Mouse (Mus musculus): Measurements from ENCODE around the gene Dcun1d1. TPM values are rescaled to one million over a fixed set of nuclear protein-coding genes. Genes with fewer than 3 reads are reported as not detected.

Dcun1d1 gene
- 98.8 and 114 TPM in 2 replicates for polyA plus RNA-seq (2015; fragmentation: Nextera tagmentation; extraction: Ambion mirVana)

DNA sequence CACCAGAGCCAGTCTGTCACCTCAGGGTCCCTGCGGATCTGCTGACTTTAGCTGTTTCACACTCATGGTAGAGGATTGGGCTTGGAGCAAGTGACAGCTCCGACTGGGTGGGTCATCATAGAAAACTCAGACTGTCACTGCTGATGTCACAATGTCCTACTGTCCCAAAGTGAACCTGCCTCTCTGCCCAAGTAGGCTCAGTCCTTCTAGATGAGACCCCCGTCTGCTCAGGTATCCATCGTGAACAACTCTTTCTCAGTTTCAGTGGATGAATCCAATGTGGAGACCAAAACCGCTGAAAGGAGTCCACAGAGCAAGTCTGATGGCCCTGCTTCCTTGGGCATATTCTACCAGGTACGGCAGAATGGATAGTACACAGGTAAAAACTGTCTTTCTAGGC, at the start of gene Dcun1d1:
TSS of gene Dcun1d1 (minus strand) at position 101 of the 400 bp plus-strand sequence.
- WGBS: 94% methylated on average over 6 of the region's 6 CpGs
- no peaks in the 10 kb centered on the region for H3K9me3 ChIP-seq
- H3K36me3 ChIP-seq: no peaks in the 10 kb centered on the region
- ATAC-seq (ENCODE audit: low read depth): no peak
- no peak within 1 kb of the TSS for H3K27ac ChIP-seq (replicated peaks)
- H3K4me3 ChIP-seq: no peak within 1 kb of the TSS
- no peak within 1 kb of the TSS for H3K9ac ChIP-seq
- peaks cover 13% of the 10 kb centered on the region for H3K4me1 ChIP-seq (replicated peaks)
- no peak within 1 kb of the TSS for H3K4me2 ChIP-seq
- no peaks in the 10 kb centered on the region for H3K27me3 ChIP-seq

DNA sequence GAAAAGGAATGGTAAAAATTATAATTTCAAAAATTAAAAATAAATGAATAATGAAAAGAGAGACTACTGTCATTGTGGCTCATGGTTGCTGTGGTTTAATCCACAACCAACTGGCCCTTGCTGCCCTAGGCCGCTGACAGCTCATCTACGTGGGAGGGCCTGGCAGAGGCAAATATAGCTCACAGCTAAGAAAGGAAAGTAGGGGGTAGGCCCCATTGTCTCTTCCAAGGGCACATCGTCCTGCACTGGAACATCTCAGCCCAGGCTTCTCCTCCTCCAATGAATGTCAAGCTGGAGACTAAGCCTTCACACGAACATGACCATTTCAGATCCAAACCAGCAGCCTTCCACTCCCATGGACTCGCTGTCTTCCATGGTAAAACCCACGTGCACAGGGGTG, 49.0 kb upstream of the Dcun1d1 start:
- no peaks in the 10 kb centered on the region for H3K27me3 ChIP-seq
- H3K9me3 ChIP-seq: no peaks in the 10 kb centered on the region
- WGBS: 91% methylated on average over 6 of the region's 6 CpGs
- no peaks in the 10 kb centered on the region for H3K4me1 ChIP-seq (replicated peaks)
- no peak overlapping the region for H3K4me3 ChIP-seq
- H3K27ac ChIP-seq (replicated peaks): no peak overlapping the region
- peaks cover 85% of the 10 kb centered on the region for H3K36me3 ChIP-seq
- no peak overlapping the region for H3K4me2 ChIP-seq
- no peak for ATAC-seq (ENCODE audit: low read depth)
- no peak overlapping the region for H3K9ac ChIP-seq

DNA sequence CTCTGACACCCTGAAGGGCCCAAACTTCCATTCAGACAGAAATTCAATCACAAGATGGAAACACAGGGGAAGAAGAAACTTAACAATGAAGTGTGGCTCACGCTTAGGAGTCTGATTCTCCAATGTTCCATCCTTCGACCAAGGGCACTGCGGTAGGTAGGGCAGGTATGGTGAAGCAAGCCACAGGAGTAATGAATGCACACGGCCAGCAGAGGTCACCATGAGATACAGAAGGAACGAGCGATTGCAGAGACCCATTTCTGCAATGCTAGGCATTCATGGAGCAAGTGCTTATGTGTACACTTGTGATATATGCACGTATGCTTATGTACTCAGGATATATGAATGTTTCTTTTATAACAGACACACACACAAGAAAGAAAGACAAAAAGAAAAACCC, 36.3 kb upstream of the Dcun1d1 start:
- 80% methylated on average over 7 of the region's 7 CpGs for WGBS
- H3K4me1 ChIP-seq (replicated peaks): no peaks in the 10 kb centered on the region
- ATAC-seq (ENCODE audit: low read depth): no peak
- H3K4me3 ChIP-seq: no peak overlapping the region
- H3K4me2 ChIP-seq: no peak overlapping the region
- peaks cover 85% of the 10 kb centered on the region for H3K36me3 ChIP-seq
- H3K9me3 ChIP-seq: no peaks in the 10 kb centered on the region
- H3K27me3 ChIP-seq: no peaks in the 10 kb centered on the region
- H3K9ac ChIP-seq: no peak overlapping the region
- H3K27ac ChIP-seq (replicated peaks): no peak overlapping the region

DNA sequence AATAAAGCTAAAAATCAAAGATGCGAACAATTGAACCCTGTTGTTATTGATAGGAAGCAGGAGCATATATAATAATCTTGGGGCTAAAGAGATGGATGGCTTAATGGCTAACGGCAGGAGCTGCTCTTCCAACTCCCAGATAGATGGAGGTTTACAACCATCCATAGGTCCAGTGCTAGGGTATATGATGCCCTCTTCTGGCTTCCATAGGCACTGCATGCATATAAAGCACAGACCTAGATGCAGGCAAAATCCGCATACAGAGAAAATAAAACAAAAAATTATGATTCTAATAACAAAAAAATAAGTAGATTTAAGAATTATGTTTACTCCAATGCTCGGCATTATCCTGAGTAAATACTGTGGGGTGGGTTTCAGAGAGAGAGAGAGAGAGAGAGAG, 35.7 kb upstream of the Dcun1d1 start:
- WGBS: 78% methylated on average over 4 of the region's 4 CpGs

DNA sequence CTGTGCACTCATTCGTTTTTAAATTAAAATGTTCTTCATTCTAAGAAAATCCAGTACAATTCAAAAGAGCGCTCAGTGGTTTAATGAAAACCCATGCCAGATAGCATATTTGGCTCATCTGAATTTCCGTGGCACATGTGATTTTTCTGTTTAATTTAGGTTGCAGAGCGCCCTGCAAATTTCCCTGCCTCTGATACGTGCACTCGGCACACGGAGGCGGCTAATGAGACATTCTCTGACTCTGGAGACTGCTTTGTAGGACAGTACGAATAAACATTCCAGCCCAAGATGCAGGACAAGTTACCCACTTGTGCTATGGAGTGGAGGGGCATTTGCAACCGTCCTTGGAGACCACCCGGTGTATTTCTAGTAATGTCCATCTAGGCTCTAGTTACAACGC, 33.9 kb upstream of the Dcun1d1 start:
- WGBS: 94% methylated on average over 12 of the region's 12 CpGs
- peaks cover 85% of the 10 kb centered on the region for H3K36me3 ChIP-seq
- H3K4me2 ChIP-seq: no peak overlapping the region
- H3K4me3 ChIP-seq: no peak overlapping the region
- no peak overlapping the region for H3K27ac ChIP-seq (replicated peaks)
- H3K4me1 ChIP-seq (replicated peaks): no peaks in the 10 kb centered on the region
- no peaks in the 10 kb centered on the region for H3K27me3 ChIP-seq
- no peak overlapping the region for H3K9ac ChIP-seq
- no peak for ATAC-seq (ENCODE audit: low read depth)
- no peaks in the 10 kb centered on the region for H3K9me3 ChIP-seq

More for the DNA sequence above, 35.7 kb upstream of the Dcun1d1 start:
- Histone ChIP-seq H3K27me3 (no peaks in the 10 kb centered on the region), H3K4me3 (no peak overlapping the region), H3K9ac (no peak overlapping the region), H3K9me3 (no peaks in the 10 kb centered on the region), H3K4me2 (no peak overlapping the region), H3K4me1 (replicated peaks) (no peaks in the 10 kb centered on the region), H3K36me3 (peaks cover 84% of the 10 kb centered on the region), H3K27ac (replicated peaks) (no peak overlapping the region)
- ATAC-seq (ENCODE audit: low read depth): no peak

DNA sequence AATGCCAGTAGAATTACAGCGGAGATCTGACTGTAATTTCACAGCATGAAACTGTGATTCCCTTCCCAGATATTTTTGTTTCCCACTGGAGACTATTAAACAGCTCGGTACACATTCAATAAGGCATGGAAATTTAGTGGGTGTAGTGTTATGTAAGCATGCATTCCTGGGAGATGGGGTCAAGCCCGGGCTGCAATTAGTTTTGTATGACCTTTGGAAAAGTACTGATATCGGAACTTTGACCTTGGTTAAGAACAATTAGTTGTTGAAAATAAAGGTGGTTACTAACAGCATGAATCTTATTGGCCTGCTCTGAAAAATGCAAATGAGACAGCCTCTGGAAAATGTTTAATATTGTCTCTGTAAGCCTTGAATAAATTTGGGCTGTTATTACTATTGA, 33.2 kb upstream of the Dcun1d1 start:
- no peak overlapping the region for H3K9ac ChIP-seq
- ATAC-seq (ENCODE audit: low read depth): no peak
- H3K4me1 ChIP-seq (replicated peaks): no peaks in the 10 kb centered on the region
- no peak overlapping the region for H3K27ac ChIP-seq (replicated peaks)
- H3K36me3 ChIP-seq: peaks cover 83% of the 10 kb centered on the region
- H3K27me3 ChIP-seq: no peaks in the 10 kb centered on the region
- H3K4me2 ChIP-seq: no peak overlapping the region
- H3K4me3 ChIP-seq: no peak overlapping the region
- 76% methylated on average over 4 of the region's 4 CpGs for WGBS
- H3K9me3 ChIP-seq: no peaks in the 10 kb centered on the region

DNA sequence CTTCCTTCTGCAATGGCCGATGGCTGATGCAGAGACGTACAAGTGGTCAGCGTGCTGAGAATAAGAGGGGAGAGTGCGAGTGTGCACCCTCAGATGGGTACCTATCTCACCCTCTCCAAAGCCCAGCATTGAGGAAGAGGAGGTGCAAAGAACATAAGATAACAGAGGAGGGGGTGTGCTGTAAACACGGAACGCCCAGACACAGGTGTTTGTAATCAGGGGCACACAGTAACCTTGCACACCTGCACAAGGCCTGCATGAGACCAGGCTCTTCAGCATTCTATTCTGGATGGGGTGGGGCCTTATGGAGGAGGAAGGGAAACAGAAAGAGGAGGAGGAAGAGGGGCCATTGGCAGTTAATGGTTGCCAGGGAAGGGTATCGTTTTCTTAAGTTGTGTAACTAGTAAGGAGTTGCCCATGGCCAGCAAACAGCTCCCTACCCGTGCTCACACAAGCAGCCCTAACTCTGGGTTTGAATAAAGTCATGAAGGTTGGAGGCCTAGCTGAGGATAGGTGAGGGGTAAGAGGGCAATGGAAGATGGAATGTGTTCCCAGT, 30.2 kb upstream of the Dcun1d1 start:
- Histone ChIP-seq H3K27ac (replicated peaks) (no peak overlapping the region), H3K4me1 (replicated peaks) (no peaks in the 10 kb centered on the region), H3K4me3 (no peak overlapping the region), H3K27me3 (no peaks in the 10 kb centered on the region), H3K4me2 (no peak overlapping the region), H3K9me3 (no peaks in the 10 kb centered on the region), H3K36me3 (peaks cover 79% of the 10 kb centered on the region), H3K9ac (no peak overlapping the region)
- 94% methylated on average over 8 of the region's 8 CpGs for WGBS
- ATAC-seq (ENCODE audit: low read depth): no peak

DNA sequence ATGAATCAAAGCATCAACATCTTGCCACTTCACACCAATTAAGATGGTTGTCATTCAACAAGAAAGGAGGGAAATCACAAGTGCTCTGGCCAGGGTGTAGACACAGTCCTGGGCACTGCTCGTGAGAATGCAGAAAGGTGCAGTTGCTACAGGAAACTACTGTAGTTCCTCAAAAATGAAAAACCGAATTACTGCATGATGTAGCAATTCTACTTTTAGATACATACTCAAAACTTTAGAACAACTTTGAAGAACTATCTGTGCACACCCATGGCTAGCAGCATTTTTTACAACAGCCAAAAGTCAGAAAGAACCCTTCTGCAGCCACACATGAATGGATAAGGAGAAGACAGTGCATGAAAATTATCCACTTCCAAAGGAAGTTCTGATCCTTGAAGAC, 29.2 kb upstream of the Dcun1d1 start:
- 89% methylated on average over 2 of the region's 2 CpGs for WGBS
- Histone ChIP-seq H3K4me3 (no peak overlapping the region), H3K9me3 (no peaks in the 10 kb centered on the region), H3K4me2 (no peak overlapping the region), H3K27ac (replicated peaks) (no peak overlapping the region), H3K36me3 (peaks cover 77% of the 10 kb centered on the region), H3K9ac (no peak overlapping the region), H3K4me1 (replicated peaks) (no peaks in the 10 kb centered on the region), H3K27me3 (no peaks in the 10 kb centered on the region)
- ATAC-seq (ENCODE audit: low read depth): no peak

DNA sequence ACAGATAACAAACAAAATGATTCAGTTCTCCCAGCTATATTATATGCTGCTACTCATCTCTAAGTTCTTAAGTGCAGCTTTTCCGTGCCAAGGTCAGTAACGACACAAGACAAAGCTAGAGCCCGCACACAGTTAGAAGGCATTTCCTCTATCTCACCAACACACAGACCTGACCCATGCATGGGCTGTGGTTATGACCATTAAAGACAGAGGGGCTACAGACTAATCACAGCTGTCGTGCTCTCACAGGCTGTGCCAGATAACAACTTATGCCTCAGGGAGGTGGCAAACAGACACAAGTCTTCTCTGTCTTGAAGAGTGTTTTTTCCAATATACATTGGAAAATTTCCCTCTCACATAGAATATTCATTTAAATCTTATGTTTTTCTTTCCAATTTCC, 27.7 kb upstream of the Dcun1d1 start:
- H3K36me3 ChIP-seq: peaks cover 84% of the 10 kb centered on the region
- ATAC-seq (ENCODE audit: low read depth): no peak
- 86% methylated on average over 4 of the region's 4 CpGs for WGBS

DNA sequence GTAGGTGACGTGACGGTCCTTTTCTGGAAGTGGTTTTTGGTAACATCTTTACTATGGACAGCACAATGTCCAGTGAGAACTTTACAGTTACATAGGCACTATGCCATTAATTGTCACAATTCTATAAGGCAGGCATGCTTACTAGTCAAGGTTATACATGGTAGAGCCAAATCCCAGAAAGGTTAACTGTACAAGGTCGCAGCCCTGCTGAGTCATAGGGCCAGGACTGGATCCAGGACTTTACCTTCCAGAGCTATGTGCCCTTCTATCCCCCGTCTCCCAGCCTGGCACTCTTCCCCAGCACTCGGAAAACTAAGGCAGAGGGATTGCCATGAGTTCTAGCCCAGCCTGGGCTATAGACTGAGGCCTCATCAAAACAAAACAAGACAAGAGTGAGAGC, 26.7 kb upstream of the Dcun1d1 start:
- no peak for ATAC-seq (ENCODE audit: low read depth)
- H3K36me3 ChIP-seq: peaks cover 85% of the 10 kb centered on the region
- 94% methylated on average over 5 of the region's 5 CpGs for WGBS
- no peak overlapping the region for H3K27ac ChIP-seq (replicated peaks)
- no peak overlapping the region for H3K4me2 ChIP-seq
- no peaks in the 10 kb centered on the region for H3K9me3 ChIP-seq
- no peak overlapping the region for H3K4me3 ChIP-seq
- H3K4me1 ChIP-seq (replicated peaks): no peaks in the 10 kb centered on the region
- H3K27me3 ChIP-seq: no peaks in the 10 kb centered on the region
- no peak overlapping the region for H3K9ac ChIP-seq

More for the DNA sequence above, 27.7 kb upstream of the Dcun1d1 start:
- H3K4me1 ChIP-seq (replicated peaks): no peaks in the 10 kb centered on the region
- H3K27ac ChIP-seq (replicated peaks): no peak overlapping the region
- H3K4me3 ChIP-seq: no peak overlapping the region
- H3K9ac ChIP-seq: no peak overlapping the region
- H3K27me3 ChIP-seq: no peaks in the 10 kb centered on the region
- no peak overlapping the region for H3K4me2 ChIP-seq
- H3K9me3 ChIP-seq: no peaks in the 10 kb centered on the region

DNA sequence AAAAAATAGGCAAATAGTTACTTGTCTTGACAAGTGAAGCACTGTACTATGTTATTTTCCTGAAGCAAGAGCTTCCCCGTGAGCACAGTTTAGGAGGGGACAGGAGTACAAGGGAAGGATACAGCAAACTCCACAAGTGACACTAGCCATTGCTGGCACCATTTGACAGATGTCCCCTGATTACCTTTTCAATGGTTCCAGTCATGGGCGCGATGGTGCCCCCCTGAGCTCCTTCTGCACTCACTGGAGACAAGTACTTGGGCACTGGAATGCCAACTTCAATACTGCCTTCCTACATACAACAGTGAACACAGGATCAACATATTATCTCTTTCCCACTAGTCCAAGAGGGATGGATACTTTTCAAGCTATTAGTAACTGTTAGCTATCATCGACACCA, 26.2 kb upstream of the Dcun1d1 start:
- no peak for ATAC-seq (ENCODE audit: low read depth)
- H3K27me3 ChIP-seq: no peaks in the 10 kb centered on the region
- peaks cover 86% of the 10 kb centered on the region for H3K36me3 ChIP-seq
- H3K9me3 ChIP-seq: no peaks in the 10 kb centered on the region
- no peaks in the 10 kb centered on the region for H3K4me1 ChIP-seq (replicated peaks)
- no peak overlapping the region for H3K4me3 ChIP-seq
- no peak overlapping the region for H3K27ac ChIP-seq (replicated peaks)
- H3K4me2 ChIP-seq: no peak overlapping the region
- no peak overlapping the region for H3K9ac ChIP-seq
- WGBS: 96% methylated on average over 4 of the region's 4 CpGs

DNA sequence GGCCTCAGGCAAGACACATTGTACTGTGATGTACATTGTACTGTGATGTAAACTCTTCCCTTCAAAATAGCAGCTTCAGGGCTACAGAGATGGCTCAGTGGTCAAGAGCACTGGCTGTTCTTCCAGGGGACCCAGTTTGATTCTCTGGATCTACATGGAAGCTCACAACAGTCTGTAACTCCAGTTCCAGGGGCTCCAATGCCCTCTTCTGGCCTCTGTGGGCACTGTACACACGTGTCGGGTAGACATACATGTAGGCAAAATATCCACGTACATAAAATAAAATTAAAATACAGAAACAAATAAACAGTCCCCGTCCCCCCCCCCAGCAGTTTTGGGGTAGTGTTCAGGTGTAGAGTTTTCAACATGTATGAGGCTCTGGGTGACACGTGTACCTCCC, 25.7 kb upstream of the Dcun1d1 start:
- H3K36me3 ChIP-seq: peaks cover 87% of the 10 kb centered on the region
- H3K4me3 ChIP-seq: no peak overlapping the region

DNA sequence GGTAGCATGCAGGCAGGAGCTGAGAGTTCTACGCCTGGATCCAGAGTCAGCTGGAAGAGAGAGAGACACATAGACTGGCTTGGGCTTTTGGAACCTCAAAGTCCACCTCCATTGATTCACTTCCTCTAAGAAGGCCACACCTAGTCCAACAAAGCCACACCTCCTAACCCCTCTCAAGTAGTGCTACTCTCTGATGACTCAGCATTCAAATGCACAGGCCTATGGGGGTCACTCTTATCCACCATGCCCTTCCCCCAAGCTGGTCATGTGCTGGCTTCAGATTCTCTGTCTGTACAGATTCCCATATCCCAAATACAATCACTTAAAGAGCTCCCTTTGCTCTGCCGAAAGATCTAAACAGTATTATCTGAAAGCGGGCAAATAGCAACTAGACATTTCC, 20.0 kb upstream of the Dcun1d1 start:
- H3K9ac ChIP-seq: no peak overlapping the region
- no peak overlapping the region for H3K4me3 ChIP-seq
- H3K9me3 ChIP-seq: no peaks in the 10 kb centered on the region
- no peaks in the 10 kb centered on the region for H3K27me3 ChIP-seq
- 94% methylated on average over 3 of the region's 3 CpGs for WGBS
- peaks cover 58% of the 10 kb centered on the region for H3K36me3 ChIP-seq
- H3K4me1 ChIP-seq (replicated peaks): no peaks in the 10 kb centered on the region
- no peak for ATAC-seq (ENCODE audit: low read depth)
- no peak overlapping the region for H3K4me2 ChIP-seq
- H3K27ac ChIP-seq (replicated peaks): no peak overlapping the region

More for the DNA sequence above, 25.7 kb upstream of the Dcun1d1 start:
- H3K9me3 ChIP-seq: no peaks in the 10 kb centered on the region
- no peaks in the 10 kb centered on the region for H3K4me1 ChIP-seq (replicated peaks)
- 94% methylated on average over 5 of the region's 5 CpGs for WGBS
- no peak overlapping the region for H3K27ac ChIP-seq (replicated peaks)
- no peaks in the 10 kb centered on the region for H3K27me3 ChIP-seq
- H3K4me2 ChIP-seq: no peak overlapping the region
- no peak for ATAC-seq (ENCODE audit: low read depth)
- H3K9ac ChIP-seq: no peak overlapping the region
